Mouse (Mus musculus) erythroblast, embryonic 14.5 days (primary cell): ENCODE measurements around the gene 4931406C07Rik. TPM values are rescaled to one million over a fixed set of nuclear protein-coding genes. Genes with fewer than 3 reads are reported as not detected.
A peak's percentile ranks its signal among the peaks of the same experiment; 100 is the strongest.

Source experiments
- H3K27me3 ChIP-seq: 2 replicates; pipeline ENCODE4 v1.6.1; 2012; ENCODE audit warnings: inconsistent platforms; ENCODE audit not compliant: control insufficient read depth
- H3K36me3 ChIP-seq: 2 replicates; pipeline ENCODE4 v1.6.1; 2012; ENCODE audit warnings: mild to moderate bottlenecking, inconsistent platforms; ENCODE audit not compliant: control insufficient read depth
- H3K4me1 ChIP-seq: 2 replicates; pipeline ENCODE4 v1.6.1; 2012; ENCODE audit warnings: inconsistent platforms; ENCODE audit not compliant: control insufficient read depth
- H3K4me3 ChIP-seq: replicated peaks from 2 replicates; pipeline ENCODE3; 2012; ENCODE audit warnings: moderate library complexity, mild to moderate bottlenecking, inconsistent platforms
- H3K9me3 ChIP-seq: 2 replicates; pipeline ENCODE4 v1.6.1; 2012; ENCODE audit warnings: low read length, inconsistent platforms, mixed read lengths; ENCODE audit not compliant: control insufficient read depth
- GATA1 ChIP-seq: IDR thresholded peaks from 2 replicates; pipeline ENCODE4 v1.6.1; 2012; ENCODE audit warnings: low read length, inconsistent platforms, mixed read lengths
- TAL1 ChIP-seq: IDR thresholded peaks from 3 replicates; pipeline ENCODE4 v1.6.1; 2012; ENCODE audit warnings: low read length, inconsistent platforms, mixed read lengths
- polyA plus RNA-seq: library from polyadenylated mRNA; stranded (reverse); fragments of >175 nt; gene quantifications from 2 replicates; pipeline ENCODE4 v1.2.3, GENCODE M21; 2012

Gene 4931406C07Rik
- polyA plus RNA-seq, 1 experiment = 0.04 TPM

- Histone ChIP-seq H3K36me3 (no peaks in the 10 kb centered on the region), H3K9me3 (no peaks in the 10 kb centered on the region), H3K4me3 (no peak overlapping the region), H3K4me1 (peaks cover 12% of the 10 kb centered on the region), H3K27me3 (peaks cover 23% of the 10 kb centered on the region)
- no peak for TF ChIP-seq TAL1
- TF ChIP-seq GATA1 = no peak
These were observed 64.1 kb downstream of the 4931406C07Rik start for GRCm38 (mm10) chr9:15242130-15242529.

GRCm38 (mm10) chr9:15241596-15241939 lies 64.7 kb downstream of the 4931406C07Rik start:
- peaks cover 23% of the 10 kb centered on the region for H3K27me3 ChIP-seq
- TF ChIP-seq TAL1 (no peak), GATA1 (no peak)
- H3K9me3 ChIP-seq = no peaks in the 10 kb centered on the region
- no peak overlapping the region for H3K4me3 ChIP-seq
- peaks cover 12% of the 10 kb centered on the region for H3K4me1 ChIP-seq
- H3K36me3 ChIP-seq = no peaks in the 10 kb centered on the region

- no peaks in the 10 kb centered on the region for H3K36me3 ChIP-seq
- peaks cover 23% of the 10 kb centered on the region for H3K27me3 ChIP-seq
- no peak overlapping the region for H3K4me3 ChIP-seq
- H3K4me1 ChIP-seq = peaks cover 12% of the 10 kb centered on the region
- TF ChIP-seq GATA1 (no peak), TAL1 (no peak)
- H3K9me3 ChIP-seq = no peaks in the 10 kb centered on the region
These were observed 65.2 kb downstream of the 4931406C07Rik start for GRCm38 (mm10) chr9:15240863-15241595.

- H3K4me3 ChIP-seq = no peak overlapping the region
- no peak for TF ChIP-seq TAL1
- no peak for TF ChIP-seq GATA1
- H3K36me3 ChIP-seq = no peaks in the 10 kb centered on the region
- H3K27me3 ChIP-seq = peaks cover 23% of the 10 kb centered on the region
- H3K4me1 ChIP-seq = peaks cover 7% of the 10 kb centered on the region
- no peaks in the 10 kb centered on the region for H3K9me3 ChIP-seq
These were observed 66.2 kb downstream of the 4931406C07Rik start for GRCm38 (mm10) chr9:15240006-15240405.

- peaks cover 7% of the 10 kb centered on the region for H3K4me1 ChIP-seq
- H3K36me3 ChIP-seq = no peaks in the 10 kb centered on the region
- peak within 1 kb of the TSS; percentile 37 for H3K4me3 ChIP-seq
- peaks cover 23% of the 10 kb centered on the region for H3K27me3 ChIP-seq
- no peak for TF ChIP-seq TAL1
- no peaks in the 10 kb centered on the region for H3K9me3 ChIP-seq
These were observed 67.0 kb downstream of the 4931406C07Rik start, which contains the start of gene Vstm5 for GRCm38 (mm10) chr9:15239042-15239925. TSS of gene Vstm5 (plus strand) at chr9:15239045.

GRCm38 (mm10) chr9:15238297-15238990 lies 67.8 kb downstream of the 4931406C07Rik start:
- H3K4me3 ChIP-seq = no peak overlapping the region
- no peaks in the 10 kb centered on the region for H3K9me3 ChIP-seq
- H3K36me3 ChIP-seq = no peaks in the 10 kb centered on the region
- no peak for TF ChIP-seq TAL1
- TF ChIP-seq GATA1 = no peak
- peaks cover 23% of the 10 kb centered on the region for H3K27me3 ChIP-seq
- H3K4me1 ChIP-seq = peaks cover 7% of the 10 kb centered on the region

- TF ChIP-seq TAL1 (no peak), GATA1 (no peak)
- Histone ChIP-seq H3K4me1 (peaks cover 7% of the 10 kb centered on the region), H3K27me3 (peaks cover 23% of the 10 kb centered on the region), H3K36me3 (no peaks in the 10 kb centered on the region), H3K4me3 (no peak overlapping the region), H3K9me3 (no peaks in the 10 kb centered on the region; the same call in 1 of the 2 replicates)
These were observed 68.5 kb downstream of the 4931406C07Rik start for GRCm38 (mm10) chr9:15237516-15238296.

- Histone ChIP-seq H3K9me3 (peaks cover 6% of the 10 kb centered on the region; the same call in 1 of the 2 replicates), H3K27me3 (peaks cover 23% of the 10 kb centered on the region), H3K4me3 (no peak overlapping the region), H3K4me1 (peaks cover 7% of the 10 kb centered on the region), H3K36me3 (no peaks in the 10 kb centered on the region)
- TF ChIP-seq TAL1 (no peak), GATA1 (no peak)
These were observed 70.3 kb downstream of the 4931406C07Rik start for GRCm38 (mm10) chr9:15235986-15236385.
